Mouse (Mus musculus): Measurements from ENCODE around the gene D630003M21Rik.

DNA sequence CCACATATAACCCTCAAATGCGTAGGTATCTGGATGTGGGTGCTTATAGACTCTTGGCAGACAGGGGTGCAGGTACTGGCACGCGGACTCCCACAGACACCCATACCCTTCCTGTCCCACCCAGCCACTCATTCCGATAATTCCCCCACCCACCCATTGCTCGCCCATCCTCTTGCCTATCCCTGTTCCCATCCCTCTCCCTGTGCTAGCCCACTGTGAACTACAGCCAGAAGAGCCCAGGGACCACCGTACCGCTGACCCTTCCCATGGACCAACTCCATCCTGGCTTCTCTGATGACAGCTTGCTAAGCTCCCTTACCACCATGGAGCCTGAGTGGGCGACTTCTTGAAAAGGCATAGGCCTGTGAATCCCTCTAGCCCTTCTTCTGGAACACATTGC lies 82.1 kb downstream of the D630003M21Rik start:
- TF ChIP-seq CTCF (IDR thresholded peaks at IDR 0.05; ENCODE audit: control insufficient read depth, insufficient read depth, low read length) = no peak
- TF ChIP-seq POLR2A (IDR thresholded peaks at IDR 0.05; ENCODE audit: borderline replicate concordance, control insufficient read depth, low read depth, low read length) = no peak

Measured in bone marrow, adult 2 months (tissue).